Mouse (Mus musculus): Measurements from ENCODE around the gene Nrf1.

GRCm38 (mm10) chr6:30182038-30182437 is 134.2 kb downstream of the Nrf1 start:
- no peak for TF ChIP-seq CTCF (IDR thresholded peaks at IDR 0.05; ENCODE audit: low read depth, low read length)
- no peak for TF ChIP-seq POLR2A (IDR thresholded peaks at IDR 0.05; ENCODE audit: extremely low read depth, insufficient read depth, low read length)
